Mouse (Mus musculus): ENCODE results near the gene Muc13. TPM values are rescaled to one million over a fixed set of nuclear protein-coding genes. Genes with fewer than 3 reads are reported as not detected.

Muc13 gene
- polyA plus RNA-seq, 1 experiment from 2014 or later = 0.24 TPM

GRCm38 (mm10) chr16:33755961-33756360, 37.9 kb upstream of the Muc13 start:
- Histone ChIP-seq H3K4me2 (no peak overlapping the region), H3K9ac (no peak overlapping the region), H3K27ac (ENCODE audit: poor library complexity, severe bottlenecking) (no peak overlapping the region), H3K27me3 (replicated peaks) (no peaks in the 10 kb centered on the region), H3K36me3 (peaks cover 71% of the 10 kb centered on the region), H3K9me3 (replicated peaks) (no peaks in the 10 kb centered on the region), H3K4me3 (no peak overlapping the region), H3K4me1 (replicated peaks) (peaks cover 4% of the 10 kb centered on the region; the same call in 1 of the 2 replicates)
- WGBS = 64% methylated on average over 16 of the region's 16 CpGs
- no peak for ATAC-seq (ENCODE audit: insufficient number of reproducible peaks, low FRiP score)

- Histone ChIP-seq H3K36me3 (peaks cover 71% of the 10 kb centered on the region), H3K4me3 (no peak overlapping the region), H3K9ac (no peak overlapping the region), H3K27me3 (replicated peaks) (no peaks in the 10 kb centered on the region), H3K9me3 (replicated peaks) (no peaks in the 10 kb centered on the region), H3K4me1 (replicated peaks) (peaks cover 4% of the 10 kb centered on the region; the same call in 1 of the 2 replicates), H3K27ac (ENCODE audit: poor library complexity, severe bottlenecking) (no peak overlapping the region), H3K4me2 (no peak overlapping the region)
- WGBS = 59% methylated on average over 6 of the region's 6 CpGs
- no peak for ATAC-seq (ENCODE audit: insufficient number of reproducible peaks, low FRiP score)
These were observed 37.4 kb upstream of the Muc13 start for GRCm38 (mm10) chr16:33756396-33756795.

- Histone ChIP-seq H3K9ac (no peak overlapping the region), H3K27me3 (replicated peaks) (no peaks in the 10 kb centered on the region), H3K27ac (ENCODE audit: poor library complexity, severe bottlenecking) (no peak overlapping the region), H3K4me2 (no peak overlapping the region), H3K9me3 (replicated peaks) (no peaks in the 10 kb centered on the region), H3K4me1 (replicated peaks) (no peaks in the 10 kb centered on the region), H3K36me3 (peaks cover 69% of the 10 kb centered on the region), H3K4me3 (no peak overlapping the region)
- ATAC-seq (ENCODE audit: insufficient number of reproducible peaks, low FRiP score) = no peak
- 82% methylated on average over 7 of the region's 7 CpGs for WGBS
These were observed 34.6 kb upstream of the Muc13 start for GRCm38 (mm10) chr16:33759207-33759606.

- H3K4me3 ChIP-seq = no peak overlapping the region
- 42% methylated on average over 5 of the region's 5 CpGs for WGBS
- H3K9ac ChIP-seq = no peak overlapping the region
- H3K9me3 ChIP-seq (replicated peaks) = no peaks in the 10 kb centered on the region
- no peaks in the 10 kb centered on the region for H3K27me3 ChIP-seq (replicated peaks)
- no peak overlapping the region for H3K27ac ChIP-seq (ENCODE audit: poor library complexity, severe bottlenecking)
- no peaks in the 10 kb centered on the region for H3K4me1 ChIP-seq (replicated peaks)
- H3K36me3 ChIP-seq = peaks cover 63% of the 10 kb centered on the region
- no peak overlapping the region for H3K4me2 ChIP-seq
- no peak for ATAC-seq (ENCODE audit: insufficient number of reproducible peaks, low FRiP score)
These were observed 33.3 kb upstream of the Muc13 start for GRCm38 (mm10) chr16:33760542-33760941.

- Histone ChIP-seq H3K4me3 (no peak overlapping the region), H3K9me3 (replicated peaks) (no peaks in the 10 kb centered on the region), H3K4me1 (replicated peaks) (no peaks in the 10 kb centered on the region), H3K27me3 (replicated peaks) (no peaks in the 10 kb centered on the region), H3K9ac (no peak overlapping the region), H3K4me2 (no peak overlapping the region), H3K36me3 (peaks cover 58% of the 10 kb centered on the region), H3K27ac (ENCODE audit: poor library complexity, severe bottlenecking) (no peak overlapping the region)
- 75% methylated on average over 11 of the region's 11 CpGs for whole genome bisulfite sequencing
- no peak for ATAC-seq (ENCODE audit: insufficient number of reproducible peaks, low FRiP score)
These were observed 32.8 kb upstream of the Muc13 start for GRCm38 (mm10) chr16:33760996-33761395.

GRCm38 (mm10) chr16:33764501-33765193, 29.2 kb upstream of the Muc13 start:
- no peak overlapping the region for H3K4me2 ChIP-seq

GRCm38 (mm10) chr16:33765477-33765876, 28.4 kb upstream of the Muc13 start:
- no peaks in the 10 kb centered on the region for H3K9me3 ChIP-seq (replicated peaks)
- no peak for ATAC-seq (ENCODE audit: insufficient number of reproducible peaks, low FRiP score)
- H3K27ac ChIP-seq (ENCODE audit: poor library complexity, severe bottlenecking) = no peak overlapping the region
- H3K9ac ChIP-seq = no peak overlapping the region
- 88% methylated on average over 2 of the region's 2 CpGs for WGBS
- H3K4me1 ChIP-seq (replicated peaks) = no peaks in the 10 kb centered on the region
- no peak overlapping the region for H3K4me3 ChIP-seq
- no peaks in the 10 kb centered on the region for H3K27me3 ChIP-seq (replicated peaks)
- H3K36me3 ChIP-seq = peaks cover 57% of the 10 kb centered on the region
- no peak overlapping the region for H3K4me2 ChIP-seq

More at GRCm38 (mm10) chr16:33764501-33765193, 29.2 kb upstream of the Muc13 start:
- H3K27me3 ChIP-seq (replicated peaks) = no peaks in the 10 kb centered on the region
- ATAC-seq (ENCODE audit: insufficient number of reproducible peaks, low FRiP score) = no peak
- H3K4me1 ChIP-seq (replicated peaks) = no peaks in the 10 kb centered on the region
- no peak overlapping the region for H3K4me3 ChIP-seq
- no peak overlapping the region for H3K9ac ChIP-seq
- H3K9me3 ChIP-seq (replicated peaks) = no peaks in the 10 kb centered on the region
- H3K27ac ChIP-seq (ENCODE audit: poor library complexity, severe bottlenecking) = no peak overlapping the region
- WGBS = 76% methylated on average over 12 of the region's 12 CpGs
- peaks cover 57% of the 10 kb centered on the region for H3K36me3 ChIP-seq

- Histone ChIP-seq H3K36me3 (peaks cover 52% of the 10 kb centered on the region), H3K4me3 (no peak overlapping the region), H3K4me2 (no peak overlapping the region), H3K27ac (ENCODE audit: poor library complexity, severe bottlenecking) (no peak overlapping the region), H3K4me1 (replicated peaks) (no peaks in the 10 kb centered on the region), H3K27me3 (replicated peaks) (no peaks in the 10 kb centered on the region), H3K9me3 (replicated peaks) (no peaks in the 10 kb centered on the region), H3K9ac (no peak overlapping the region)
- 71% methylated on average over 12 of the region's 12 CpGs for WGBS
- no peak for ATAC-seq (ENCODE audit: insufficient number of reproducible peaks, low FRiP score)
These were observed 27.5 kb upstream of the Muc13 start for GRCm38 (mm10) chr16:33766309-33766708.

- H3K27ac ChIP-seq (ENCODE audit: poor library complexity, severe bottlenecking) = no peak overlapping the region
- no peak overlapping the region for H3K4me3 ChIP-seq
- ATAC-seq (ENCODE audit: insufficient number of reproducible peaks, low FRiP score) = no peak
- no peak overlapping the region for H3K9ac ChIP-seq
- no peak overlapping the region for H3K4me2 ChIP-seq
- H3K4me1 ChIP-seq (replicated peaks) = no peaks in the 10 kb centered on the region
- no peaks in the 10 kb centered on the region for H3K9me3 ChIP-seq (replicated peaks)
- H3K27me3 ChIP-seq (replicated peaks) = no peaks in the 10 kb centered on the region
- WGBS = 66% methylated on average over 15 of the region's 15 CpGs
- peaks cover 49% of the 10 kb centered on the region for H3K36me3 ChIP-seq
These were observed 27.1 kb upstream of the Muc13 start for GRCm38 (mm10) chr16:33766757-33767156.

- Histone ChIP-seq H3K9me3 (replicated peaks) (no peaks in the 10 kb centered on the region), H3K27ac (ENCODE audit: poor library complexity, severe bottlenecking) (no peak overlapping the region), H3K27me3 (replicated peaks) (no peaks in the 10 kb centered on the region), H3K4me3 (no peak overlapping the region), H3K4me1 (replicated peaks) (no peaks in the 10 kb centered on the region), H3K4me2 (no peak overlapping the region), H3K36me3 (peaks cover 34% of the 10 kb centered on the region), H3K9ac (no peak overlapping the region)
- no peak for ATAC-seq (ENCODE audit: insufficient number of reproducible peaks, low FRiP score)
- WGBS = 84% methylated on average over 3 of the region's 3 CpGs
These were observed 25.2 kb upstream of the Muc13 start for GRCm38 (mm10) chr16:33768491-33769278.

- 0 out of 2 replicates have a peak, but pooled peaks cover 3% of the 10 kb centered on the region for H3K4me1 ChIP-seq (replicated peaks)
- H3K9me3 ChIP-seq (replicated peaks) = no peaks in the 10 kb centered on the region
- peaks cover 25% of the 10 kb centered on the region for H3K36me3 ChIP-seq
- no peak overlapping the region for H3K27ac ChIP-seq (ENCODE audit: poor library complexity, severe bottlenecking)
- H3K9ac ChIP-seq = no peak overlapping the region
- H3K4me3 ChIP-seq = no peak overlapping the region
- H3K27me3 ChIP-seq (replicated peaks) = no peaks in the 10 kb centered on the region
- WGBS = 75% methylated on average over 7 of the region's 7 CpGs
- no peak for ATAC-seq (ENCODE audit: insufficient number of reproducible peaks, low FRiP score)
- H3K4me2 ChIP-seq = no peak overlapping the region
These were observed 24.0 kb upstream of the Muc13 start for GRCm38 (mm10) chr16:33769848-33770247.
